Mouse (Mus musculus) embryonic facial prominence, embryonic 14.5 days (tissue): ENCODE data around the gene Sf1. TPM values are rescaled to one million over a fixed set of nuclear protein-coding genes. Genes with fewer than 3 reads are reported as not detected.

ENCODE experiments used
- ATAC-seq: fragments of 200-750 bp; cut with Nextera tagmentation; 2 replicates; pipeline ENCODE4 v1.8.0; 2017; ENCODE audit warnings: low read depth, moderate number of reproducible peaks, moderate TSS enrichment
- DNase-seq: peaks from one replicate; pipeline ENCODE4 v3.0.0-alpha.2; 2015; ENCODE audit warnings: low spot score
- H3K27ac ChIP-seq: fragments of 300-500 bp; sonication (generic); replicated peaks from 2 replicates; pipeline ENCODE4 v1.5.1; 2014; ENCODE audit warnings: low read depth, mild to moderate bottlenecking, low read length, moderate library complexity
- H3K27me3 ChIP-seq: fragments of 300-500 bp; sonication (generic); replicated peaks from 2 replicates; pipeline ENCODE4 v1.6.1; 2014; ENCODE audit warnings: low read length; ENCODE audit not compliant: control insufficient read depth, insufficient read depth
- H3K36me3 ChIP-seq: fragments of 300-500 bp; sonication (generic); 2 replicates; pipeline ENCODE4 v1.6.1; 2014; ENCODE audit warnings: low read length, mixed read lengths; ENCODE audit not compliant: control insufficient read depth, insufficient read depth
- H3K4me1 ChIP-seq: fragments of 300-500 bp; sonication (generic); 2 replicates; pipeline ENCODE4 v1.6.1; 2014; ENCODE audit warnings: antibody characterized with exemption, low read length; ENCODE audit not compliant: control insufficient read depth, insufficient read depth
- H3K4me2 ChIP-seq: fragments of 300-500 bp; sonication (generic); 2 replicates; pipeline ENCODE4 v1.6.1; 2014; ENCODE audit warnings: low read depth, mild to moderate bottlenecking, low read length, moderate library complexity, mixed read lengths
- H3K4me3 ChIP-seq: fragments of 300-500 bp; sonication (generic); 2 replicates; pipeline ENCODE4 v1.5.1; 2014; ENCODE audit warnings: low read depth, mild to moderate bottlenecking, low read length
- H3K9ac ChIP-seq: fragments of 300-500 bp; sonication (generic); 2 replicates; pipeline ENCODE4 v1.6.1; 2014; ENCODE audit warnings: low read depth, mild to moderate bottlenecking, low read length, moderate library complexity, mixed read lengths
- H3K9me3 ChIP-seq: fragments of 300-500 bp; sonication (generic); 2 replicates; pipeline ENCODE4 v1.6.1; 2016; ENCODE audit warnings: low read length; ENCODE audit not compliant: control insufficient read depth
- WGBS: fragments of 180-500 bp; shearing (Covaris S2); extraction: QIAGEN DNeasy Blood & Tissue Kit; methylation state at CpG from one replicate; pipeline ENCODE4 v1.1.7; 2014; 5-methylcytosine and 5-hydroxymethylcytosine counted together
- polyA plus RNA-seq: library from polyadenylated mRNA; unstranded; fragments of >200 nt; fragmentation: Nextera tagmentation; extraction: Ambion mirVana; gene quantifications from 2 replicates; pipeline ENCODE4 v1.2.1, GENCODE M21; 2014

Sf1 gene
- polyA plus RNA-seq, 1 experiment from 2014 or later = 135 TPM

DNA sequence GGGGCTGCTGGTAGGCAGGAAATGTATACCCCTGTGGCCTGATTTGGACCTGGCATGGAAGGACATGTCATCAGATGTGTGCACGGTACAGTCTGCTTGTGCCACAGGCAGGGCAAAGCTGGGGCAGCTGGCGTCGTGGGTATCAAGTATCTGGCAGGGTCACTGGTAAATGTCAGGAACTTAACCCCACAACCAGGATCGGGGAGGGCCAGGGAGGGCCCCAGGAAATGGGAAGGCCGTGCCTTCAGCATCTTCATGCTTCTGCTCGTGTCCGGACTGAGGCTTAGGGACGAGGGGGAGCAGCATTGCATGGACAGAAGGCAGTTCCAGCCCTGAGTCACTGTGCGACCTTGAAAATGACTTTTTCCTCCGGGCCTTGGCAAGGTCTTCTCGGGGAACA, 21.5 kb downstream of the Sf1 start:
- Histone ChIP-seq H3K4me1 (peaks cover 16% of the 10 kb centered on the region), H3K36me3 (no peaks in the 10 kb centered on the region), H3K4me2 (peak overlapping the region; percentile 15), H3K27ac (no peak overlapping the region), H3K4me3 (no peak overlapping the region), H3K9ac (no peak overlapping the region), H3K9me3 (no peaks in the 10 kb centered on the region), H3K27me3 (no peaks in the 10 kb centered on the region; the same call in 1 of the 2 replicates)
- no peak for DNase-seq
- ATAC-seq = no peak
- WGBS = 65% methylated on average over 11 of the region's 11 CpGs

GRCm38 (mm10) chr19:6385419-6385818, 21.9 kb downstream of the Sf1 start:
- Histone ChIP-seq H3K27me3 (no peaks in the 10 kb centered on the region; the same call in 1 of the 2 replicates), H3K9ac (no peak overlapping the region), H3K27ac (no peak overlapping the region), H3K4me2 (no peak overlapping the region), H3K36me3 (no peaks in the 10 kb centered on the region), H3K9me3 (no peaks in the 10 kb centered on the region), H3K4me3 (no peak overlapping the region), H3K4me1 (peaks cover 18% of the 10 kb centered on the region)
- DNase-seq (no peak), ATAC-seq (no peak)
- WGBS = 66% methylated on average over 5 of the region's 5 CpGs

- Histone ChIP-seq H3K36me3 (no peaks in the 10 kb centered on the region), H3K4me3 (no peak overlapping the region), H3K4me2 (no peak overlapping the region), H3K9ac (no peak overlapping the region), H3K4me1 (peaks cover 18% of the 10 kb centered on the region), H3K9me3 (no peaks in the 10 kb centered on the region), H3K27ac (no peak overlapping the region), H3K27me3 (no peaks in the 10 kb centered on the region; the same call in 1 of the 2 replicates)
- no peak for ATAC-seq
- DNase-seq = no peak
- WGBS = 80% methylated on average over 7 of the region's 7 CpGs
Observed at GRCm38 (mm10) chr19:6385821-6386220, 22.3 kb downstream of the Sf1 start.

GRCm38 (mm10) chr19:6386234-6386633, 22.7 kb downstream of the Sf1 start:
- H3K27me3 ChIP-seq = no peaks in the 10 kb centered on the region; the same call in 1 of the 2 replicates
- no peak overlapping the region for H3K4me2 ChIP-seq
- ATAC-seq = no peak
- no peak overlapping the region for H3K9ac ChIP-seq
- no peak overlapping the region for H3K27ac ChIP-seq
- no peak for DNase-seq
- no peak overlapping the region for H3K4me3 ChIP-seq
- WGBS = 61% methylated on average over 9 of the region's 9 CpGs
- H3K36me3 ChIP-seq = no peaks in the 10 kb centered on the region
- no peaks in the 10 kb centered on the region for H3K9me3 ChIP-seq
- peaks cover 18% of the 10 kb centered on the region for H3K4me1 ChIP-seq

DNA sequence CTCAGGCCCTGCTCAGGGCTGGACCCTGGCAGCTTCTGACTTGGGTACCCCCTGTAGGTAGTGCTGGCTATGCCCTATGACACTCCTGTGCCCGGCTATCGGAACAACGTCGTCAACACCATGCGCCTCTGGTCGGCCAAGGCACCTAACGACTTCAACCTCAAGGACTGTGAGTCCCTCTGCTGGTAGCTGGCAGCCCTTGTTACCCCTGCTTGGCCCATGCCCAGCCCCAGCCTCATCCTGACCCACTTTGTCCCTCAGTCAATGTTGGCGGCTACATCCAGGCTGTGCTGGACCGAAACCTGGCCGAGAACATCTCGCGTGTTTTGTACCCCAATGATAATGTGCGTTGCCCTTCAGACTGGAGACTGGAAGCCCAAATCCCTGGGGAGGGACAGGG, 24.5 kb downstream of the Sf1 start:
- WGBS = 91% methylated on average over 13 of the region's 13 CpGs
- no peaks in the 10 kb centered on the region for H3K36me3 ChIP-seq
- ATAC-seq = no peak
- no peak for DNase-seq
- H3K4me3 ChIP-seq = no peak overlapping the region
- no peaks in the 10 kb centered on the region for H3K9me3 ChIP-seq
- no peak overlapping the region for H3K4me2 ChIP-seq
- H3K9ac ChIP-seq = no peak overlapping the region
- no peaks in the 10 kb centered on the region; the same call in 1 of the 2 replicates for H3K27me3 ChIP-seq
- H3K4me1 ChIP-seq = peaks cover 18% of the 10 kb centered on the region
- no peak overlapping the region for H3K27ac ChIP-seq

GRCm38 (mm10) chr19:6389803-6390202, 26.3 kb downstream of the Sf1 start:
- H3K27ac ChIP-seq = no peak overlapping the region
- H3K9me3 ChIP-seq = no peaks in the 10 kb centered on the region
- no peaks in the 10 kb centered on the region; the same call in 1 of the 2 replicates for H3K27me3 ChIP-seq
- H3K9ac ChIP-seq = no peak overlapping the region
- H3K4me2 ChIP-seq = peak overlapping the region; percentile 50
- H3K4me3 ChIP-seq = peak overlapping the region; percentile 31
- 5% methylated on average over 11 of the region's 16 CpGs for WGBS
- H3K36me3 ChIP-seq = no peaks in the 10 kb centered on the region
- DNase-seq (no peak), ATAC-seq (no peak)
- H3K4me1 ChIP-seq = peaks cover 11% of the 10 kb centered on the region; the same call in 1 of the 2 replicates

- no peak overlapping the region for H3K9ac ChIP-seq
- ATAC-seq = no peak
- H3K36me3 ChIP-seq = no peaks in the 10 kb centered on the region
- no peak overlapping the region for H3K27ac ChIP-seq
- H3K4me3 ChIP-seq = no peak overlapping the region
- no peak overlapping the region for H3K4me2 ChIP-seq
- no peak for DNase-seq
- WGBS = 59% methylated on average over 6 of the region's 6 CpGs
- no peaks in the 10 kb centered on the region for H3K9me3 ChIP-seq
- no peaks in the 10 kb centered on the region; the same call in 1 of the 2 replicates for H3K27me3 ChIP-seq
- peaks cover 11% of the 10 kb centered on the region; the same call in 1 of the 2 replicates for H3K4me1 ChIP-seq
Observed at GRCm38 (mm10) chr19:6390251-6390650, 26.8 kb downstream of the Sf1 start.

DNA sequence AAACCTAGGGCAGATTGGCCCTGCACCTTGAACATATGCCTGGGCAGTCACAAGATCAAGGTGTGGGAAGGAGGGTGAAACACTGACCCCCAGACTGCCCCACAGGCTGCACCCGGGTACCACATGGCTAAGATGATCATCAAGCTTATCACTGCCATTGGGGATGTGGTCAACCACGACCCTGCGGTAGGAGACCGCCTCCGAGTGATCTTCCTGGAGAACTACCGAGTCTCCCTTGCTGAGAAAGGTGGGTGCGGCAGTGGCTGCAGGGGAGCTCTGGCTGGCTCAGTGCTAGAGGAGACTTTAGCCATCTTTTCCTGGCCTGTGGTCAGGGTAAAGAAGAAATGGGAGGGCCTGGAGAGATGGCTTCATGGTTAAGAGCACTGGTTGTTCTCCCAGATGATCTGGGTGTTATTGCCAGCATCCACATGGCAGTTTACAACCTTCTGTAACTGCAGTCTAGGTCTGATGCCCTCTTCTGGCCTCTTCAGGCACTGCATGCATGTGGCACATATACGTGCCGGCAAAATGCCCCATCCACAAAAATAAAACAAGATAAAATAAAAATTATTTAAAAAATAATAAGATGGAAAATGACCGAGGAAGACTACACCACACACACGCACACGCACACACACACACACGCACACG, 29.4 kb downstream of the Sf1 start:
- H3K27me3 ChIP-seq = no peaks in the 10 kb centered on the region; the same call in none of the 2 replicates
- ATAC-seq (no peak), DNase-seq (no peak)
- no peaks in the 10 kb centered on the region for H3K9me3 ChIP-seq
- no peak overlapping the region for H3K4me2 ChIP-seq
- H3K4me3 ChIP-seq = no peak overlapping the region
- no peak overlapping the region for H3K27ac ChIP-seq
- no peaks in the 10 kb centered on the region for H3K36me3 ChIP-seq
- peaks cover 11% of the 10 kb centered on the region; the same call in 1 of the 2 replicates for H3K4me1 ChIP-seq
- 94% methylated on average over 14 of the region's 14 CpGs for WGBS
- H3K9ac ChIP-seq = no peak overlapping the region

DNA sequence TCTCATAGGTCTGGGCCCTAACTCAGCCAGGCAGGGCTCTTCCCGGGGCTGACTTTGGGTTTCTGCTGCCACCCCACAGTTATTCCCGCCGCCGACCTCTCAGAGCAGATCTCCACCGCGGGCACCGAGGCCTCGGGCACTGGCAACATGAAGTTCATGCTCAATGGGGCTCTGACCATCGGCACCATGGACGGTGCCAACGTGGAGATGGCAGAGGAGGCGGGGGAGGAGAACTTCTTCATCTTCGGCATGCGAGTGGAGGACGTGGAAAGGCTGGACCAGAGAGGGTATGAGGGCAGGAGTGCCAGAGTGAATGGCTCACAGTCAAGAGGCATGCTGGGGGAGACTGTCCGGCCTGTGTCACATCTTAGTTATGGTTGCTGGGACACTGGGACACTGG, 30.1 kb downstream of the Sf1 start:
- Histone ChIP-seq H3K4me1 (peaks cover 13% of the 10 kb centered on the region; the same call in 1 of the 2 replicates), H3K4me3 (no peak overlapping the region), H3K27ac (no peak overlapping the region), H3K9ac (no peak overlapping the region), H3K36me3 (no peaks in the 10 kb centered on the region), H3K9me3 (no peaks in the 10 kb centered on the region), H3K4me2 (no peak overlapping the region), H3K27me3 (no peaks in the 10 kb centered on the region; the same call in none of the 2 replicates)
- WGBS = 91% methylated on average over 16 of the region's 16 CpGs
- ATAC-seq (no peak), DNase-seq (no peak)
